Mouse (Mus musculus) testis, adult 2 months (tissue): ENCODE data around the gene Fat3.

Experiments used
- CTCF ChIP-seq: fragments of 200-500 bp; IDR thresholded peaks from 2 replicates; pipeline ENCODE4 v1.5.1; 2012; ENCODE audit warnings: low read depth, mild to moderate bottlenecking, inconsistent platforms, low read length, moderate library complexity; ENCODE audit not compliant: control insufficient read depth, insufficient read depth, insufficient replicate concordance
- POLR2A ChIP-seq: fragments of 200-500 bp; IDR thresholded peaks from 2 replicates; pipeline ENCODE4 v1.6.1; 2012; ENCODE audit warnings: low read depth, mild to moderate bottlenecking, inconsistent platforms, low read length, moderate library complexity; ENCODE audit not compliant: control insufficient read depth

- TF ChIP-seq POLR2A = no peak
- no peak for TF ChIP-seq CTCF
Measured at GRCm38 (mm10) chr9:16046686-16047085, 454.4 kb downstream of the Fat3 start.
